Mouse (Mus musculus): ENCODE data around the gene Cdx2. TPM values are rescaled to one million over a fixed set of nuclear protein-coding genes. Genes with fewer than 3 reads are reported as not detected.

Gene Cdx2
- polyA plus RNA-seq, 1 experiment from 2014 or later: 42.1 TPM

- 59% methylated on average over 8 of the region's 8 CpGs for WGBS
- 0 out of 2 replicates have a peak, but pooled peaks cover 3% of the 10 kb centered on the region for H3K4me1 ChIP-seq (ENCODE audit: control insufficient read depth, insufficient read depth, low read length)
- no peak within 1 kb of the TSS for H3K4me2 ChIP-seq (ENCODE audit: low read depth, low read length)
- H3K9ac ChIP-seq (ENCODE audit: low read depth, low read length): no peak within 1 kb of the TSS
- no peak for ATAC-seq
- H3K4me3 ChIP-seq (ENCODE audit: low read length): no peak within 1 kb of the TSS
- no peaks in the 10 kb centered on the region for H3K9me3 ChIP-seq (ENCODE audit: control insufficient read depth, low read length)
- peaks cover 7% of the 10 kb centered on the region; the same call in 1 of the 2 replicates for H3K27me3 ChIP-seq (replicated peaks; ENCODE audit: control insufficient read depth, insufficient read depth, low read length)
- no peaks in the 10 kb centered on the region for H3K36me3 ChIP-seq (ENCODE audit: control insufficient read depth, insufficient read depth, low read length)
- no peak within 1 kb of the TSS for H3K27ac ChIP-seq (ENCODE audit: low read length)
Measured at GRCm38 (mm10) chr5:147322183-147322582, 15.1 kb upstream of the Cdx2 start, which contains the start of gene Urad. Gene Urad (minus strand): TSS chr5:147322440.

GRCm38 (mm10) chr5:147319653-147320052, 12.6 kb upstream of the Cdx2 start:
- H3K9ac ChIP-seq (ENCODE audit: low read depth, low read length): no peak overlapping the region
- peaks cover 13% of the 10 kb centered on the region; the same call in 1 of the 2 replicates for H3K27me3 ChIP-seq (replicated peaks; ENCODE audit: control insufficient read depth, insufficient read depth, low read length)
- peaks cover 3% of the 10 kb centered on the region; the same call in 1 of the 2 replicates for H3K4me1 ChIP-seq (ENCODE audit: control insufficient read depth, insufficient read depth, low read length)
- no peak overlapping the region for H3K4me2 ChIP-seq (ENCODE audit: low read depth, low read length)
- ATAC-seq: no peak
- no peaks in the 10 kb centered on the region for H3K9me3 ChIP-seq (ENCODE audit: control insufficient read depth, low read length)
- H3K27ac ChIP-seq (ENCODE audit: low read length): no peak overlapping the region
- H3K4me3 ChIP-seq (ENCODE audit: low read length): no peak overlapping the region
- H3K36me3 ChIP-seq (ENCODE audit: control insufficient read depth, insufficient read depth, low read length): no peaks in the 10 kb centered on the region

DNA sequence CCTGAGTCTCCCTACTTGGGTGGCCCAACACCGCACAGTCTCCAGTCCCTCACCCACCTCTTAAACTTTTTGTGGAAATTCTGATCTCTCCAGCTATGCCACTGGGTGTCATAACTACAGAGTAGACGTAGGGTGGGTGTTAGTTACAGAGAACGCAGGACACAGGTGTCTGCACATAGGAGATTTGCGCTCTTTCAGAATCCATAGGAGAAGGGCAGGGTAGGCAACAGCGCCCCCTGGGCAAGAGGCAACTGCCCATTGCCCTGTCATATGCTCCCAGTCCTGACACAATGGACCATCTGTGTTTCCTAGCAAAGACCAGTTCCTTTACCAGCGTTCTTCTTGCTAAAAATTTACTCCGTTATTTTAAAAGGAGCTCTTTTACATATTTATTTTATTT, 10.9 kb upstream of the Cdx2 start:
- 0 out of 2 replicates have a peak, but pooled peaks have one; percentile 7 for ATAC-seq
- no peak overlapping the region for H3K4me2 ChIP-seq (ENCODE audit: low read depth, low read length)

DNA sequence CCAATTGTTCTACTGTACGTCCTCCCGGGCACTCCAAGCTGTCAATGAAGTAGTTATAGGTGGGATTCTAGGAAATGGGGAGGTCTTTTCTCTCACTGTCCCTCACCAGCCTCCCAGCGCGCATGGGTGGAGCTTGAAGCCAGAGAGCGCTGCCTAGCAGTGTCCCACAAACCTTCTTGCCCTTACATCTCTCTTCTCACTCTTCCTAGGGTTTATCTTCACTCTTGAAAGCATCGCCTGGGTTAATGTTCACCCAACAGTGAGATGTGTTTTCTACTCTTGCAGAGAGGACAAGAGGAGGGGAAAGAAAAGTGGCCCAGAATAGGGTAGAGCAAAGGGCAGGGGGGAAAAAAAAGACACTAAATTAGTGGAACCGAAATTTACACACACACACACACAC, 10.3 kb upstream of the Cdx2 start:
- H3K27ac ChIP-seq (ENCODE audit: low read length): peak overlapping the region; percentile 69
- no peaks in the 10 kb centered on the region for H3K36me3 ChIP-seq (ENCODE audit: control insufficient read depth, insufficient read depth, low read length)
- H3K4me1 ChIP-seq (ENCODE audit: control insufficient read depth, insufficient read depth, low read length): peaks cover 3% of the 10 kb centered on the region; the same call in 1 of the 2 replicates
- no peaks in the 10 kb centered on the region for H3K9me3 ChIP-seq (ENCODE audit: control insufficient read depth, low read length)
- ATAC-seq: peak; percentile 71
- peak overlapping the region; percentile 9; the same call in 1 of the 2 replicates for H3K4me3 ChIP-seq (ENCODE audit: low read length)
- H3K9ac ChIP-seq (ENCODE audit: low read depth, low read length): peak overlapping the region; percentile 56
- peak overlapping the region; percentile 40 for H3K4me2 ChIP-seq (ENCODE audit: low read depth, low read length)
- H3K27me3 ChIP-seq (replicated peaks; ENCODE audit: control insufficient read depth, insufficient read depth, low read length): peaks cover 25% of the 10 kb centered on the region
- WGBS: 10% methylated on average over 7 of the region's 7 CpGs

More for the DNA sequence above, 10.9 kb upstream of the Cdx2 start:
- no peaks in the 10 kb centered on the region for H3K36me3 ChIP-seq (ENCODE audit: control insufficient read depth, insufficient read depth, low read length)
- H3K4me1 ChIP-seq (ENCODE audit: control insufficient read depth, insufficient read depth, low read length): peaks cover 3% of the 10 kb centered on the region; the same call in 1 of the 2 replicates
- H3K9ac ChIP-seq (ENCODE audit: low read depth, low read length): 0 out of 2 replicates have a peak overlapping the region, but pooled peaks have one; percentile 5
- H3K27me3 ChIP-seq (replicated peaks; ENCODE audit: control insufficient read depth, insufficient read depth, low read length): peaks cover 22% of the 10 kb centered on the region
- H3K27ac ChIP-seq (ENCODE audit: low read length): peak overlapping the region; percentile 30; the same call in 1 of the 2 replicates
- no peak overlapping the region for H3K4me3 ChIP-seq (ENCODE audit: low read length)
- WGBS: 32% methylated on average over 7 of the region's 7 CpGs
- no peaks in the 10 kb centered on the region for H3K9me3 ChIP-seq (ENCODE audit: control insufficient read depth, low read length)

DNA sequence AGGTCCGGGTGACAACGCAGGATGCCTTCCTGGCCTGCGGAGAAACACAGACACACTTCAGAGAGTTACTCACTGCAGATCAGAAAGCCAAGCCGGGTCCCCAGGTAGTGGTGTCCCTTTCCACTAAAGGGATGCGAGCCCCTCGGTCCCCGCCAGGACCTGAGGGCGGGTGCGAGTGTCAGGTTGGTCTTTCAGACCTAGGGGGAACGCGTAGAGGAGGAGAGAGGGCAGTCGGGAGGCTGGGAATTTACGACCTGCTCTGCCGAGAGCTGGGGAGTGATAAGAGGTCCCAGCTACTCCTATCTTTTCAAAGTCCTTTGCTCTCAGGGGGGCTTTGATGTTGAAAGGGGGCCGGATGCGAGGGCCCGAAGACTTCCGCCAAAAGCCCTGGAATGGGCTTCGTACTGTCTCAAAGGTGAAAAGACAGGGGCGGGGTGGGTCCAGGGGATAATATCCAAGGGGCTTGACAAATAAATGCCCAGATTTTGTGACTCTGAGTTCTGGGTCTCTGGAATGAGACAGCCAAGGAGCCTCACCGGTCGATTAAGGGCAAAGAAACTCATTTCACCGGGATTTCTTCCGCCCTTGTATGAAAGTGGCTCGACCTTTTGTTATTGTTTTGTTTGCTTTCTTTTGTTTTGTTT, 8.5 kb upstream of the Cdx2 start:
- WGBS: 1% methylated on average over 25 of the region's 25 CpGs
- Histone ChIP-seq H3K27me3 (replicated peaks; ENCODE audit: control insufficient read depth, insufficient read depth, low read length) (peaks cover 36% of the 10 kb centered on the region), H3K4me2 (ENCODE audit: low read depth, low read length) (peak overlapping the region; percentile 70), H3K27ac (ENCODE audit: low read length) (peak overlapping the region; percentile 95), H3K36me3 (ENCODE audit: control insufficient read depth, insufficient read depth, low read length) (no peaks in the 10 kb centered on the region), H3K9me3 (ENCODE audit: control insufficient read depth, low read length) (no peaks in the 10 kb centered on the region), H3K9ac (ENCODE audit: low read depth, low read length) (peak overlapping the region; percentile 78), H3K4me1 (ENCODE audit: control insufficient read depth, insufficient read depth, low read length) (peaks cover 3% of the 10 kb centered on the region; the same call in 1 of the 2 replicates), H3K4me3 (ENCODE audit: low read length) (peak overlapping the region; percentile 57)
- ATAC-seq: peak; percentile 67

DNA sequence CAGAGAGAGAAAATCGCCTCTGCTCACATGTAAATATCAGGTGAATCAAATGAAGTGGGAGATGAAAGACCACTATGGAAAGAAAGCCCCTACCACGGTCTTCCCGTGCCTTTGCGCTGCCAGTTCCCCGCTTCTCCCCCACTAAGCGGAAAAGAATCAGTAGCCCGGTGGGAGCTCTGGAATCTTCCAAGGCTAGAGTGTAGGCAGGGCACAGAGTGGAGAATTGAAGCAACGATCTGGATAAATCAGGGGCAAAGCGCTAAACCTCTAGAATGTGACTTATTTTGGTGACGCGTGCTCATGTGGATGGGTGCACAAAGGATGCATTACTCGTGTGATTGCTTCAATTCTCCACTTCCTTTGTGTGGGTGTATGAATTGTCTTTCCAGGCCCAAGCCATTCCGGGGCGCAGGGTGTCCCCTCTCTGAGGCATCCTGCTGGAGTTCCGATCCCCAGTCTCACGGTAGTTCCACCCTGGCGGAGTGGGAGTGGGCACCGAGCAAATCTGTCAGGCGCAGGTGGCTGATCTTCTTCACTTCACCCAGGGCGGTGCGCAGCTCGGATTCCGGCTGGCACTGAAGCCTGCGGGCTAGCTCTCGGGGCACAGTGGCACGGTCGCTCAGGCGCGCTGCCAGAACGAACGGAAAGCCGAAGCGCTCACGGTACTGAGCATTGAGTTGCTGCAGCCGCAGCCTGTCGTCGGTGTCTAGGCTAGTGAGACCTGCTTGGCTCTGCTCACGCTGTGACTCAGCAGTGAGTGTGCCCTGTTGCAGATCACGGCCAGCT, 7.8 kb upstream of the Cdx2 start:
- Histone ChIP-seq H3K4me2 (ENCODE audit: low read depth, low read length) (peak overlapping the region; percentile 70), H3K27ac (ENCODE audit: low read length) (peak overlapping the region; percentile 95), H3K27me3 (replicated peaks; ENCODE audit: control insufficient read depth, insufficient read depth, low read length) (peaks cover 40% of the 10 kb centered on the region), H3K9me3 (ENCODE audit: control insufficient read depth, low read length) (no peaks in the 10 kb centered on the region), H3K4me3 (ENCODE audit: low read length) (peak overlapping the region; percentile 57), H3K9ac (ENCODE audit: low read depth, low read length) (peak overlapping the region; percentile 78), H3K36me3 (ENCODE audit: control insufficient read depth, insufficient read depth, low read length) (no peaks in the 10 kb centered on the region), H3K4me1 (ENCODE audit: control insufficient read depth, insufficient read depth, low read length) (peaks cover 7% of the 10 kb centered on the region; the same call in 1 of the 2 replicates)
- ATAC-seq: peak; percentile 46
- WGBS: 1% methylated on average over 39 of the region's 39 CpGs

GRCm38 (mm10) chr5:147312830-147313685, 6.0 kb upstream of the Cdx2 start:
- peak overlapping the region; percentile 78 for H3K9ac ChIP-seq (ENCODE audit: low read depth, low read length)

GRCm38 (mm10) chr5:147309786-147310185, 2.7 kb upstream of the Cdx2 start:
- H3K9ac ChIP-seq (ENCODE audit: low read depth, low read length): peak overlapping the region; percentile 65; the same call in 1 of the 2 replicates
- H3K4me3 ChIP-seq (ENCODE audit: low read length): no peak overlapping the region
- no peaks in the 10 kb centered on the region for H3K36me3 ChIP-seq (ENCODE audit: control insufficient read depth, insufficient read depth, low read length)
- H3K4me1 ChIP-seq (ENCODE audit: control insufficient read depth, insufficient read depth, low read length): peaks cover 7% of the 10 kb centered on the region; the same call in 1 of the 2 replicates
- ATAC-seq: no peak
- H3K27me3 ChIP-seq (replicated peaks; ENCODE audit: control insufficient read depth, insufficient read depth, low read length): peaks cover 63% of the 10 kb centered on the region
- H3K27ac ChIP-seq (ENCODE audit: low read length): peak overlapping the region; percentile 26; the same call in 1 of the 2 replicates
- no peak overlapping the region for H3K4me2 ChIP-seq (ENCODE audit: low read depth, low read length)
- H3K9me3 ChIP-seq (ENCODE audit: control insufficient read depth, low read length): no peaks in the 10 kb centered on the region
- 0% methylated on average over 2 of the region's 2 CpGs for WGBS

More at GRCm38 (mm10) chr5:147312830-147313685, 6.0 kb upstream of the Cdx2 start:
- H3K27me3 ChIP-seq (replicated peaks; ENCODE audit: control insufficient read depth, insufficient read depth, low read length): peaks cover 48% of the 10 kb centered on the region
- H3K9me3 ChIP-seq (ENCODE audit: control insufficient read depth, low read length): no peaks in the 10 kb centered on the region
- no peak for ATAC-seq
- WGBS: 3% methylated on average over 27 of the region's 27 CpGs
- peak overlapping the region; percentile 70 for H3K4me2 ChIP-seq (ENCODE audit: low read depth, low read length)
- peak overlapping the region; percentile 57 for H3K4me3 ChIP-seq (ENCODE audit: low read length)
- peak overlapping the region; percentile 81 for H3K27ac ChIP-seq (ENCODE audit: low read length)
- H3K36me3 ChIP-seq (ENCODE audit: control insufficient read depth, insufficient read depth, low read length): no peaks in the 10 kb centered on the region
- H3K4me1 ChIP-seq (ENCODE audit: control insufficient read depth, insufficient read depth, low read length): peaks cover 7% of the 10 kb centered on the region; the same call in 1 of the 2 replicates
